Mouse (Mus musculus) heart, embryonic 12.5 days (tissue): ENCODE results near the gene Rbms3. TPM values are rescaled to one million over a fixed set of nuclear protein-coding genes. Genes with fewer than 3 reads are reported as not detected.

Experiments used
- ATAC-seq: fragments of 200-750 bp; cut with Nextera tagmentation; 2 replicates; pipeline ENCODE4 v1.8.0; 2017; ENCODE audit warnings: moderate TSS enrichment, moderate library complexity; ENCODE audit not compliant: insufficient number of reproducible peaks, low FRiP score
- H3K27ac ChIP-seq: fragments of 300-500 bp; sonication (generic); 2 replicates; pipeline ENCODE4 v1.5.1; 2016; ENCODE audit warnings: mild to moderate bottlenecking, moderate library complexity; ENCODE audit not compliant: poor library complexity, severe bottlenecking
- H3K27me3 ChIP-seq: fragments of 300-500 bp; sonication (generic); replicated peaks from 2 replicates; pipeline ENCODE4 v1.6.1; 2016; ENCODE audit warnings: mild to moderate bottlenecking, moderate library complexity
- H3K36me3 ChIP-seq: fragments of 300-500 bp; sonication (generic); 2 replicates; pipeline ENCODE4 v1.6.1; 2016; ENCODE audit warnings: mild to moderate bottlenecking, moderate library complexity
- H3K4me1 ChIP-seq: fragments of 300-500 bp; sonication (generic); replicated peaks from 2 replicates; pipeline ENCODE4 v1.6.1; 2016; ENCODE audit warnings: mild to moderate bottlenecking
- H3K4me2 ChIP-seq: fragments of 300-500 bp; sonication (generic); 2 replicates; pipeline ENCODE4 v1.6.1; 2016; ENCODE audit warnings: mild to moderate bottlenecking, moderate library complexity
- H3K4me3 ChIP-seq: fragments of 300-500 bp; sonication (generic); 2 replicates; pipeline ENCODE4 v1.5.1; 2016; ENCODE audit warnings: mild to moderate bottlenecking
- H3K9ac ChIP-seq: fragments of 300-500 bp; sonication (generic); 2 replicates; pipeline ENCODE4 v1.6.1; 2016; ENCODE audit warnings: mild to moderate bottlenecking, moderate library complexity
- H3K9me3 ChIP-seq: fragments of 300-500 bp; sonication (generic); replicated peaks from 2 replicates; pipeline ENCODE4 v1.6.1; 2016; ENCODE audit warnings: mild to moderate bottlenecking, moderate library complexity
- WGBS: fragments of 180-500 bp; shearing (Covaris S2); methylation state at CpG from one replicate; pipeline ENCODE4 v1.1.7; 2016; 5-methylcytosine and 5-hydroxymethylcytosine counted together
- polyA plus RNA-seq: library from polyadenylated mRNA; unstranded; fragments of >200 nt; fragmentation: Nextera tagmentation; extraction: Ambion mirVana; gene quantifications from 2 replicates; pipeline ENCODE4 v1.2.1, GENCODE M21; 2016

Rbms3 gene
- polyA plus RNA-seq, 1 experiment from 2014 or later, result 42.2 TPM

DNA sequence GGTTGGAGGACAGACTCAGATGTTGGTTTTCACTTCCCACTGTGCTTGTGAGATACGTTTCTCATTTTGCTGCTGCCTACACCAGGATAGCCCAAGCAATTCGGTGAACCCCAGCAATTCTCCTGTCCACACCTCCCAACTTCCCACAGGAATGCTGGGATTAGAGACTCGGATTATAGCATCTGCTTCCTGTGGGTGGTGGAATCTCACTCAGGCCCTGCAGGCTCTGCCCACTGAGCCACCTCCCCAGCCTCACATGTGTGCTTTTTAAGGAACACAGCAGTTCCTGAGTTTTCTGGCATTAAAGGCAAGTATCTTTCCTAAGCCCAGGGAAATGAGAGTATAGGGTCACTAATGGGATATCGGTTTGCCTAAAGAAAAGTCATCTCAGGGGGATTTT is 941.1 kb downstream of the Rbms3 start:
- no peak overlapping the region for H3K4me2 ChIP-seq
- H3K27ac ChIP-seq, result no peak overlapping the region
- no peaks in the 10 kb centered on the region for H3K27me3 ChIP-seq
- H3K9me3 ChIP-seq, result 0 out of 2 replicates have a peak, but pooled peaks cover 3% of the 10 kb centered on the region
- 77% methylated on average over 4 of the region's 4 CpGs for WGBS
- no peak overlapping the region for H3K9ac ChIP-seq
- H3K4me3 ChIP-seq, result no peak overlapping the region
- peaks cover 2% of the 10 kb centered on the region; the same call in 1 of the 2 replicates for H3K36me3 ChIP-seq
- H3K4me1 ChIP-seq, result no peaks in the 10 kb centered on the region
- no peak for ATAC-seq

DNA sequence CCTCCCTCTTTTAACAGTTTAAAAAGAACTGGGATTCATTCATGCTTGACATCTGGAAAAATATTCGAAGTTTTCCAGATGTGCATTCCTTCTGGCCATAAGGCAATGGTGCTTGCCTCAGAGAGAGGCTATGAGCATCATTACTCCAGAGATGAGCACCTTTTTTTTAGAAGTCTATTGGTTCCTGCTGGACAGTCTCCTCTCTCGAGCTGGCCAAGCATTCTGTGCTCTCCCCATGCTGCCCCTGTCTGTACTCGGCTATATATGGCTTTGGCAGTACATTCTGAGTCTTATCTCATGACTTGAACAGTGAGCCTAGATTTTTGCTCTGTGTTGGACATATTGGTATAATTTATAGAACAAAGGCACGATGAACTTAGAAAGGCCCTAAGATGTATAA is 952.6 kb downstream of the Rbms3 start:
- no peaks in the 10 kb centered on the region for H3K9me3 ChIP-seq
- H3K27ac ChIP-seq, result no peak overlapping the region
- no peaks in the 10 kb centered on the region for H3K36me3 ChIP-seq
- no peaks in the 10 kb centered on the region for H3K27me3 ChIP-seq
- H3K9ac ChIP-seq, result no peak overlapping the region
- no peak overlapping the region for H3K4me3 ChIP-seq
- ATAC-seq, result no peak
- no peak overlapping the region for H3K4me2 ChIP-seq
- WGBS, result 52% methylated on average over 4 of the region's 4 CpGs
- H3K4me1 ChIP-seq, result peaks cover 29% of the 10 kb centered on the region

DNA sequence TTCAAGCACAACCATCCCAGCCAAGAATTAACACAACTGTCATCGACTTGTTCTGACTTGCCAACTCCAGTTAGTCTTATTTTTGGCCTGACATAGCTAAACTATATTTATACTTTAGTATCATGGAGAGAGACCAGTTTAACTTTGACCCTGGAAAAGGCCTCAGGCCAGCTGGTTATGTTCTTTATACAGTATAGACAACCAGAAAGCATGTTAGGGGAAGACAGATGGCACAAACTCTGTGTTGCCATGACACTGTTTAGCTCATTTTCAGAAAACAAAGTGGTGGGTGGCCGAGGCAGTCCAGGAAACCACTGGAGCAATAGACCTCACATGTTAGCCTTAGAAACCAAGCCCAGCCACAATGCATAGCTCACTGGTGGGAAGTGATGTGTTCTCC is 953.3 kb downstream of the Rbms3 start:
- H3K4me3 ChIP-seq, result no peak overlapping the region
- no peak overlapping the region for H3K4me2 ChIP-seq
- H3K4me1 ChIP-seq, result peaks cover 29% of the 10 kb centered on the region
- no peak for ATAC-seq
- H3K27ac ChIP-seq, result peak overlapping the region; percentile 16; the same call in 1 of the 2 replicates
- no peaks in the 10 kb centered on the region for H3K27me3 ChIP-seq
- no peaks in the 10 kb centered on the region for H3K9me3 ChIP-seq
- no peak overlapping the region for H3K9ac ChIP-seq
- 45% methylated on average over 2 of the region's 2 CpGs for WGBS
- no peaks in the 10 kb centered on the region for H3K36me3 ChIP-seq

DNA sequence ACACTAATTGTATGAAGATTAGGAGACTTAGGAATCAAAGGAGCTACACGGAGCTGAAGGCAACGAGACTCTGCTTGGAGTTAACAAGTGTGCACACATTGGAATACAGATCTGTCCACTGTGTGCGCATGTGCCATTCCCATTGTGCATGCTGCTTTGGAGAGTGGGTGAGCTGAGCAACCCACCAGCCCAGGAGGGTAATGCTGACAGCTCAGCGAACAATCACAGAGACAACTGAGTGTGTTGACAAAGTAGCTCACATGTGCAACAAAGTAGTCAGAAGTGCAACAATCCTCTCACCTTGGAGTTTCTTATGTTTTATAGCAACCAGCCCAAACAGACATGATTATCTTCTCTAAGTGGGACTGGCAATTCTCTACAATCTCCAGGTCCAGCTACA is 955.5 kb downstream of the Rbms3 start:
- no peak overlapping the region for H3K4me3 ChIP-seq
- H3K27me3 ChIP-seq, result no peaks in the 10 kb centered on the region
- no peaks in the 10 kb centered on the region for H3K9me3 ChIP-seq
- H3K4me1 ChIP-seq, result peaks cover 28% of the 10 kb centered on the region
- WGBS, result 58% methylated on average over 4 of the region's 4 CpGs
- no peaks in the 10 kb centered on the region for H3K36me3 ChIP-seq
- H3K4me2 ChIP-seq, result no peak overlapping the region
- ATAC-seq, result no peak
- H3K27ac ChIP-seq, result no peak overlapping the region
- H3K9ac ChIP-seq, result no peak overlapping the region

DNA sequence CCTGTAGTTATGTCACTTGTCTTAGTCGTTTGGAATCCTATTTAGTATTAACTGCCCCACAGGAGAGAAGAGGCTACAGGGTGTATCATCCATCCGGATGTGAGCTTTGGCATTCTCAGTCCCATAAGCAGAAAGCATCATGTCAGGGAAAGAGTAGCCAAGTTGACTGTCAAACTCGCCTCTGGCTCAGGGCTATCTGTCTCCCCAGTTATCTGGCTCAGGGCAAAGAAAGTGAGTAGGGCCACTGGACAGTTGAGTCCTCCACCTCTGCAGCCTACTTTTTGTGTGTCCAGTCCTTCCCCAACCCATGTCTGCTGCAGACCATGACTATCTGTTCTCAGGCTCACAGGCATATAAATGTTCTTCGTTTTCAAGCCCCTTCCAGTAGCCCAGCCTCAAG is 968.7 kb downstream of the Rbms3 start:
- H3K4me1 ChIP-seq, result no peaks in the 10 kb centered on the region
- WGBS, result 73% methylated on average over 4 of the region's 4 CpGs
- no peak overlapping the region for H3K4me3 ChIP-seq
- H3K9ac ChIP-seq, result no peak overlapping the region
- no peak overlapping the region for H3K4me2 ChIP-seq
- H3K9me3 ChIP-seq, result peaks cover 5% of the 10 kb centered on the region
- H3K36me3 ChIP-seq, result peaks cover 11% of the 10 kb centered on the region
- no peaks in the 10 kb centered on the region for H3K27me3 ChIP-seq
- ATAC-seq, result no peak
- H3K27ac ChIP-seq, result no peak overlapping the region

DNA sequence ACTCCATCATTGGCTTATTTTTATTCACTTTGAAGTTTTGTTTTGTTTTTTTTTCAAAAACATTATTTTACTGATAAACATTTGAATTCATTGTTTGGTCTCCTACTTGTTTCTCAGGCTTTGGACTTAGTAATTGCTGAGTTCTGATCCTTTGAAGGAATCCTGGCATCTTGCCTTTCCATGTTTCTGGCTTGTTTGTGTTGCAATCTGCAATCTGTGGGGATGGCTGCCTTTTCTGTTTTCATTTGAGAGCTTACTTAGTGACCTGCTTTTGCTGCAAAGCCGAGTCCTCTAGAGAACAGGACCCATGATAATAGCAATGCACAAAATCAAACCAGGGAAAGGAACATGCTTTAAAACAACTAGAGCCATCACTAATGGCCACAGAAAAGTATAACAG is 969.8 kb downstream of the Rbms3 start:
- Histone ChIP-seq H3K4me2 (no peak overlapping the region), H3K9me3 (peaks cover 5% of the 10 kb centered on the region), H3K27ac (no peak overlapping the region), H3K4me1 (no peaks in the 10 kb centered on the region), H3K27me3 (no peaks in the 10 kb centered on the region), H3K9ac (no peak overlapping the region), H3K36me3 (peaks cover 10% of the 10 kb centered on the region), H3K4me3 (no peak overlapping the region)
- WGBS, result 60% methylated on average over 1 of the region's 1 CpGs
- no peak for ATAC-seq

DNA sequence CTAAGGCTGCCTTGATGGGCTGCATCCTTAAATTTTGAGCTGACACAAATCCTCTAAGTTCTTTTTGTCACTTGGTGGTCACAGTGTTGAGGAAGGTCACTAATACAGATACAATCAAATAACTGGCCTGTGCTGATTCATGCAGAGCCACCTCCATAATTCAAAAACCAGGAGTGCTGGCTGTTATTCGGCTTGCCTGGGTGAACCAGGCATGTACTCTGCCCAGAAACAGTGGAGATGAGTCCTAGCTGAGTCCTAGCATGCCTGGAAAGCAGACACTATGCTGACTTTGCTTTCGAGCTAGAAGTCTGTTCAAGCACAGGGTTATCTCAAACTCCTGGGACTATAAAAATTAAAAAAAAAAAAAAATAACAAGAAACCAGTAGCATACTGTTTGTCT is 972.6 kb downstream of the Rbms3 start:
- Histone ChIP-seq H3K27me3 (no peaks in the 10 kb centered on the region), H3K36me3 (no peaks in the 10 kb centered on the region), H3K9ac (no peak overlapping the region), H3K4me3 (no peak overlapping the region), H3K9me3 (no peaks in the 10 kb centered on the region), H3K27ac (no peak overlapping the region), H3K4me2 (no peak overlapping the region), H3K4me1 (no peaks in the 10 kb centered on the region)
- ATAC-seq, result no peak
- WGBS, result 79% methylated on average over 2 of the region's 2 CpGs

DNA sequence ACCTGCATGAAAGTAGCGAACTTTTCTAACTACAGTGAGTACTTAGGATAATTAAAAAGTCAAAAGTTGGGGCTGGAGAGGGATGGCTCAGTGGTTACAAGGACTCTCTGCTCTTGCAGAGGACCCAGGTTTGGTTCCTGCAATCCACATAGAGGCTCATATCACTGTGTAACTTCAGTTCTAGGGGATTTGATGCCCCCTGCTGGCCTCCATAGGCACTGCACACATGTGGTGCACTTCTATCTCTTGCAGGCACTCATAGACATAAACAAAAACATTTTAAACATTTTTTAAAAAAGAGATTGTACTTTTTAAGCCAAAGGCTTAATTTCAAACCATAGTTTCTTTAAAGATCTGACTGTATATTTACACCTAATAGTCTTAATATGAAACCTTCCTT is 978.3 kb downstream of the Rbms3 start:
- Histone ChIP-seq H3K27me3 (no peaks in the 10 kb centered on the region), H3K9ac (no peak overlapping the region), H3K4me2 (no peak overlapping the region), H3K27ac (no peak overlapping the region), H3K36me3 (no peaks in the 10 kb centered on the region), H3K4me3 (no peak overlapping the region), H3K4me1 (no peaks in the 10 kb centered on the region), H3K9me3 (0 out of 2 replicates have a peak, but pooled peaks cover 5% of the 10 kb centered on the region)
- 93% methylated on average over 1 of the region's 1 CpGs for WGBS
- ATAC-seq, result no peak

DNA sequence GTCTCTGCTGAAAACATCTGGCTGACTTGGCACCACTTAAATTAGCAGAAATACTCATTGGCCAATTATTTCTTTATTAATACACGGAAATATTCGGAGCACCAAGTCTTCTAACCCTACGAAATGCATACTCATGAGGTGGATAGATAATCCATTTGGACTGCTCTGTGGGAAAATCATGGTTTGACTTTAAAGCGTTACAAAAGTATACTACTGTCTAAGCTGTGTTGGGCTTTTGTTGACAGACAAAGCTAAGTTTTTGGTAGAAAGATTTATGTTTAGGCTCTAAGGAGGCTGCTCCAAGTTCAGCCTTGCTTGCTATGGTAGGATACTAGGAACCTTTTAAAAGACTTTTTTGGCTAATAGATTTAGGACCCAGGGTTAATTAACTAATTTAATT is 979.8 kb downstream of the Rbms3 start:
- no peak for ATAC-seq

DNA sequence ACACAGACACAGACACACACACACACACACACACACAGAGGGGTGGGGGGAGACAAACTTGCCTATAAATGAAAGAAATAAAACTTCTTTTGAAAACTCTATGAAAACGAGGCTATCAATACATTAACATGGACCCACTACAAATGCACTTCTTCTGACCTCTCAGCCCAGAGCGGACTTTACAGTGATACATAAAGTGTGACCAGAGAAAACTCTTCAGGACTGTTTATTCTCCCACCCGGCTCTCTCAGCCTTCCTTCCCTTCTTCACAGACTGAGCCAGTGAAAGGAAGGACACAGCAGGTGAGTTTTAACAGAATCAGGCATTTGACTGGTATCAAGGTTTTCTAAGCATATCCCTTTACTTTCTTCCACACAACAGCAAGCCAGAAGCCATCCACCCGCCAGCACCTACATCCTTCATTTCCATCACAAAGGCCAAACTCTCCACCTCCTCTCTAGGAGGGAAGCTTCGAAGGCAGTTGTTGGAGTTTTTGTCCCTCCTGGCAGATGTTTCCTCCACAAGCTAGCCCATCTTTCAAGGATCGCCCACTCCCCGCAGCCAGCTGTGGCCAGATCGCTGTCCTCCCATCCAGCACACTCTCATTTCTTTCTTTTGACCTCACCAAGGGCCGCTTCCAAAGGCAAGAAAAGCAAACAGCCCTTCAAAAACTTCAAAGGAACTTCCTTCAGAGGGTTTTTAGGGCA is 980.5 kb downstream of the Rbms3 start:
- Histone ChIP-seq H3K27ac (no peak overlapping the region), H3K9ac (no peak overlapping the region), H3K27me3 (no peaks in the 10 kb centered on the region), H3K4me2 (no peak overlapping the region), H3K36me3 (no peaks in the 10 kb centered on the region), H3K4me1 (0 out of 2 replicates have a peak, but pooled peaks cover 3% of the 10 kb centered on the region), H3K9me3 (0 out of 2 replicates have a peak, but pooled peaks cover 5% of the 10 kb centered on the region), H3K4me3 (no peak overlapping the region)
- ATAC-seq, result no peak
- 43% methylated on average over 9 of the region's 9 CpGs for whole genome bisulfite sequencing

More for the DNA sequence above, 979.8 kb downstream of the Rbms3 start:
- H3K4me2 ChIP-seq, result no peak overlapping the region
- no peaks in the 10 kb centered on the region for H3K4me1 ChIP-seq
- H3K4me3 ChIP-seq, result no peak overlapping the region
- H3K27ac ChIP-seq, result no peak overlapping the region
- H3K36me3 ChIP-seq, result no peaks in the 10 kb centered on the region
- 85% methylated on average over 4 of the region's 4 CpGs for WGBS
- 0 out of 2 replicates have a peak, but pooled peaks cover 5% of the 10 kb centered on the region for H3K9me3 ChIP-seq
- H3K9ac ChIP-seq, result no peak overlapping the region
- no peaks in the 10 kb centered on the region for H3K27me3 ChIP-seq

DNA sequence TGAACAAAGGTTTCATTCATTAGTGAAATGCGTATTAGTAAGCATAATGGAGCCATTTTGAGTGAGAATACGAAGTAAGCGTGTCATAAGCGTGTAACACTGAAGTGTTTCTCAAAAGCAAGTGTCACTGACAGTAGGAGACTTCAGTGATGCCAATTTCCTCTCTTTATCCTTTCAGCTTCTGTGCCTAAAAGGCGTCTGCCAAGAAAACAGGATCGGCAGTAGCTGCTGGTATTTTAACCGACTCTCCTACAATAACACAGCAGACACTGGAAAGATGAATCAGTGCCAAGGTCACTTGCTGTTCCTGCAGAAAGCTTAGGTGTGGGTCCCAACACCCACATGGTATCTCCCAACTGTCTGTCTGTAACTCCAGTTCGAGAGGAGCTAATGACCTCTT is 985.1 kb downstream of the Rbms3 start:
- Histone ChIP-seq H3K9ac (no peak overlapping the region), H3K4me1 (peaks cover 14% of the 10 kb centered on the region), H3K27me3 (no peaks in the 10 kb centered on the region), H3K4me3 (no peak overlapping the region), H3K36me3 (no peaks in the 10 kb centered on the region), H3K27ac (no peak overlapping the region), H3K4me2 (no peak overlapping the region), H3K9me3 (peaks cover 2% of the 10 kb centered on the region; the same call in 1 of the 2 replicates)
- WGBS, result 80% methylated on average over 8 of the region's 8 CpGs
- no peak for ATAC-seq

DNA sequence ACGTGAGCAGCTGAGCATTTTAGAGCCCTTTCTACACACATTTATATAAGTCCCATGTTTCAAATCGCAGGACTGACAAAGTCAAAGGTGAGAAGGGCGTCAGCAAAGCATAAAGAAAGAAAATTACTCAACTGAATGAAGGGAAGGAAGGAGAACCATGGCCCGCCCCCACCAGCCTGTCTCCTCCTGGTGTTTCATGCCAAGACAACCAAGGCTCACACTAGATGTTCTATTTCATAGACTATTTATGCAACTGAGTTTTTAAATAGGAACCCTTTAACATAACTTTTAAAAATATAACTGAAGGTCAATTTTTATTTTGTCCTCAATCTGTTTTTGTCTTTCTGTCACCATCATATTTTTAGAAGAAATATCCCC is 989.4 kb downstream of the Rbms3 start:
- H3K27me3 ChIP-seq, result no peaks in the 10 kb centered on the region
- H3K4me1 ChIP-seq, result peaks cover 24% of the 10 kb centered on the region
- peaks cover 2% of the 10 kb centered on the region; the same call in 1 of the 2 replicates for H3K9me3 ChIP-seq
- H3K4me3 ChIP-seq, result no peak overlapping the region
- 64% methylated on average over 4 of the region's 4 CpGs for WGBS
- ATAC-seq, result no peak
- peaks cover 8% of the 10 kb centered on the region for H3K36me3 ChIP-seq
- no peak overlapping the region for H3K4me2 ChIP-seq
- H3K27ac ChIP-seq, result peak overlapping the region; percentile 92
- H3K9ac ChIP-seq, result no peak overlapping the region
